Mouse (Mus musculus): ENCODE measurements at regions not wholly inside any gene's neighbourhood (a gene's known extent, or its start where the extent isn't known, plus 50 kb on each side); places are given as distances from the start of the nearest gene placed in this dataset.

DNA sequence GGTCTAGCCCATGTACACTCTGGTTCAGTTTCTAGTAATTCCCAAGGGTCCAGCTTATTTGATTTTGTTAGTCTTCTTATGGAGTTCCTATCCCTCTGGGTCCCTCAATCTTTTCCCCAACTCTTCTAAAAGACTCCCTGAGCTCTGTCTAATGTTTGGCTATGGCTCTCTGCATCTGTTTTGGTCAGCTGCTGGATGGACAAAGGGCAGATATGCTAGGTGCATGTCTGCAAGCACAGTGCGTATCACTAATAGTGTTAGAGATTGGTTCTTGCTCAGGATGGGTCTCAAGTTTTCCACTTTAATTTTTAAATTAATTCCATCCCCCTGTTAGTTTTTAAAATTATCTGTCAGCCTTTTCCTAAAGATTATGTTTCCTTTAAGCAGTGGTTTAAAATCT is 634.2 kb upstream of the Gm11114 start:
- TF ChIP-seq CTCF (IDR thresholded peaks at IDR 0.05; ENCODE audit: borderline replicate concordance, extremely low read depth, insufficient read depth, insufficient read length): no peak
- TF ChIP-seq POLR2A (IDR thresholded peaks at IDR 0.05; ENCODE audit: borderline replicate concordance, extremely low read depth, insufficient read depth, insufficient read length, poor library complexity, severe bottlenecking): no peak
